Mouse (Mus musculus) small intestine, adult 2 months (tissue): ENCODE measurements around the gene 2210408I21Rik.

Source experiments
- CTCF ChIP-seq: fragments of 200-500 bp; IDR thresholded peaks from 2 replicates; pipeline ENCODE4 v1.5.1; 2012; ENCODE audit warnings: low read depth, mild to moderate bottlenecking, control low read depth, inconsistent platforms, low read length, moderate library complexity, mixed read lengths; ENCODE audit not compliant: insufficient replicate concordance, insufficient read length; ENCODE audit errors: extremely low read depth
- POLR2A ChIP-seq: fragments of 200-500 bp; IDR thresholded peaks from 2 replicates; pipeline ENCODE4 v1.6.1; 2012; ENCODE audit warnings: low read depth, mild to moderate bottlenecking, control low read depth, inconsistent platforms, low read length, moderate library complexity

DNA sequence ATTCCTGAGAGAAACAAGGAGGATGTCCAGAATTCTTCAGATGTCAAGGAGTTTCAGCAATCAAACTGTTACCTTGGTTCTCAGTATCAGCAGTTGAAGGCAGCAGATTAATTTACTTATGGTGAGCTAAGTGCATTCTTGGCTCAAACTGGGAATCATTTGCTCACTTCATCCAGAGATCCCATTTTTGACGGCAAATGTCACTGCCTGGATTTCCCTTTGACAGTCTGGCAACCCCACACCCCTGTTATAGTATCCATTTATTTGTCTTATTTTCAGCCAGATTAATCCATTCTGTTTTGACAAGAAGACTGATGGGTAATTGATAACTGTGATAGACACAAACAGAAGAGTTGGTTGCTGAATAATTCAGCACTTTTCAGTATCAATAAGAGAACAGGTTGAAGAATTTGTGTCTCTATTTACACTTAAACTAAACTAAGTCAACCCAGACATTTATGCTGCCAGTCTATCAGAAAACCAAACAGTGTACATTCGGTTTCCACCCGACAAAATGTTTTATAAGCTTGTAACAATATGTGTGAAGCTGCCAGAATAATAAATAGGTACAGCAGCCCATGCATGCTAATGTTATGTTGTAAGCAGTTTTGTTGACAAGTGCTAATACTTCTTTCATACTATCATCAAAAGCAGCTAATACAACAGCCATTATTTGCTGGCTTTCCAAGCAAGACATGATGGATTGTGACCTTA, 354.8 kb downstream of the 2210408I21Rik start:
- TF ChIP-seq CTCF (no peak), POLR2A (no peak)
